Mouse (Mus musculus) heart, adult 2 months (tissue): ENCODE results near the gene AC161166.1. TPM values are rescaled to one million over a fixed set of nuclear protein-coding genes. Genes with fewer than 3 reads are reported as not detected.
A peak's percentile ranks its signal among the peaks of the same experiment; 100 is the strongest.

Experiments used
- DNase-seq, 2 experiments: peaks; one replicate each; pipeline ENCODE4 v3.0.0; 2021
- H3K27ac ChIP-seq: fragments of 200-600 bp; 2 replicates; pipeline ENCODE4 v1.8.1; 2022
- H3K27me3 ChIP-seq: fragments of 200-500 bp; 2 replicates; pipeline ENCODE4 v1.6.1; 2012; ENCODE audit warnings: mild to moderate bottlenecking, low read length, inconsistent platforms, mixed read lengths; ENCODE audit not compliant: control insufficient read depth, insufficient read depth
- H3K36me3 ChIP-seq: fragments of 200-500 bp; 2 replicates; pipeline ENCODE4 v1.6.1; 2012; ENCODE audit warnings: low read length, inconsistent platforms; ENCODE audit not compliant: control insufficient read depth, insufficient read depth
- H3K4me1 ChIP-seq: fragments of 200-500 bp; 2 replicates; pipeline ENCODE4 v1.6.1; 2011; ENCODE audit warnings: low read length; ENCODE audit not compliant: control insufficient read depth, insufficient read depth
- H3K4me3 ChIP-seq: fragments of 200-600 bp; 2 replicates; pipeline ENCODE4 v1.8.1; 2022
- H3K79me2 ChIP-seq: fragments of 200-500 bp; replicated peaks from 2 replicates; pipeline ENCODE4 v1.6.1; 2012; ENCODE audit warnings: mild to moderate bottlenecking, inconsistent platforms, low read length, moderate library complexity, mixed read lengths; ENCODE audit not compliant: control insufficient read depth, insufficient read depth
- H3K9ac ChIP-seq: fragments of 200-500 bp; 2 replicates; pipeline ENCODE4 v1.6.1; 2012; ENCODE audit warnings: low read depth, mild to moderate bottlenecking, control low read depth, inconsistent platforms, low read length, mixed read lengths
- CTCF ChIP-seq: fragments of 200-600 bp; IDR thresholded peaks from 2 replicates; pipeline ENCODE4 v1.8.1; 2022; ENCODE audit warnings: antibody characterized with exemption, mild to moderate bottlenecking, moderate library complexity
- EP300 ChIP-seq: fragments of 200-500 bp; IDR thresholded peaks from 2 replicates; pipeline ENCODE4 v1.6.1; 2011; ENCODE audit warnings: low read depth, low read length, control low read depth; ENCODE audit not compliant: insufficient read depth
- POLR2A ChIP-seq: fragments of 200-500 bp; IDR thresholded peaks from 2 replicates; pipeline ENCODE4 v1.6.1; 2011; ENCODE audit warnings: mild to moderate bottlenecking, low read depth, low read length, control low read depth; ENCODE audit not compliant: insufficient read depth
- WGBS: fragments of 180-500 bp; shearing (Covaris S2); methylation state at CpG from one replicate; pipeline ENCODE4 v1.1.7; 2018; 5-methylcytosine and 5-hydroxymethylcytosine counted together
- intact Hi-C: fragments of 180-260 bp; cut with DNase I; formaldehyde crosslinking; loops from one replicate; pipeline ENCODE4 v1.15.1; 2025
- polyA plus RNA-seq: library from polyadenylated mRNA; depleted of rRNA; stranded (reverse); fragments of >200 nt; gene quantifications from 2 replicates; pipeline ENCODE4 v1.2.3, GENCODE M21; 2012
- total RNA-seq, 2 experiments: library from RNA; stranded (reverse); gene quantifications; 2 replicates each; pipeline ENCODE4 v1.2.3; 2021

The AC161166.1 gene
- total and polyA plus RNA-seq, 3 experiments, result 0.04 TPM; not detected in 2

DNA sequence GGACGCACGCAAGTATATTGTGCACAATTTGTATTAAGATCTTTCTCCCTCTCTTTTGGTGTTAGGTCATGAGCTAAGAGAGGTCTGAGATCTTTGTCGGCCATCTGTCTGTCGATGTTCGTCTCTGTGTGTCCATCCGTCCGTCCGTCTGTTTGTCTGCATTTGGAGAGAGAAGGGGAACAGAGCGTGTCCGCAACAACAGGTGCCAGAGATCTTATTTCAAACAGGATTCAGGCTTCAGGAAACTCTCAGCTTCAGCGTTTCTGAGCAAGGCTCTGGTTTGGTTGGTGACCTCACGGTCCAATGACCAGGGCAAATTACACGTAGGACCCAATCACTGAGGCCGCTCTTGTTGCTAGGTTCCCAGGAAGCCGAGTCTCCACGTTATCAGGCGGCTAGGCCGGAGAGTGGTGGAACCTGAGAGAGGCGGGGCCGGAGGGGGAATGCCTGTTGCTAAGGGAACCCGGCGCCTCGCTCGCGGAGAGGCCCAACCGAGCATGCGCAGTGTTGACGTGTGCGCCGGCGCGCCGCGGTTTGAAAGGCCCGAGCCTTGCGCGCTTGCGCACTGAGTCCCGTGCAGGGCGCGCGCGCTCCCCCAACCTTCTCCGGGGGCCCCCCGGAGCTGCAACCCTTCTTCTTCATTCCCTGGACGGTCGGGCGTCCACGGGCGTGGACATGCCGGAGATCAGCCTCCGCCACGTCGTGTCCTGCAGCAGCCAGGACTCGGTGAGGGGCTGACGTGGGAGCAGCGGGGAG lies 34.6 kb upstream of the AC161166.1 start:
- TF ChIP-seq POLR2A (peak; percentile 60), EP300 (no peak)
- WGBS, result under 1% methylated on average over 57 of the region's 57 CpGs
- no peaks in the 10 kb centered on the region for H3K4me1 ChIP-seq
- peak; percentile 98 to 100 for DNase-seq
- H3K9ac ChIP-seq, result peak overlapping the region; percentile 93
- intact Hi-C loops, result loop anchor here (1.0 to 5.0 kb wide), 2 partner anchors 17 to 230 kb away; partner anchors contain the start of genes Irgq and Zfp94
- peak overlapping the region; percentile 80 for H3K4me3 ChIP-seq
- H3K27ac ChIP-seq, result peak overlapping the region; percentile 84
- no peaks in the 10 kb centered on the region for H3K27me3 ChIP-seq
- H3K36me3 ChIP-seq, result no peaks in the 10 kb centered on the region
- H3K79me2 ChIP-seq, result 0 out of 2 replicates have a peak, but pooled peaks cover 1% of the 10 kb centered on the region

DNA sequence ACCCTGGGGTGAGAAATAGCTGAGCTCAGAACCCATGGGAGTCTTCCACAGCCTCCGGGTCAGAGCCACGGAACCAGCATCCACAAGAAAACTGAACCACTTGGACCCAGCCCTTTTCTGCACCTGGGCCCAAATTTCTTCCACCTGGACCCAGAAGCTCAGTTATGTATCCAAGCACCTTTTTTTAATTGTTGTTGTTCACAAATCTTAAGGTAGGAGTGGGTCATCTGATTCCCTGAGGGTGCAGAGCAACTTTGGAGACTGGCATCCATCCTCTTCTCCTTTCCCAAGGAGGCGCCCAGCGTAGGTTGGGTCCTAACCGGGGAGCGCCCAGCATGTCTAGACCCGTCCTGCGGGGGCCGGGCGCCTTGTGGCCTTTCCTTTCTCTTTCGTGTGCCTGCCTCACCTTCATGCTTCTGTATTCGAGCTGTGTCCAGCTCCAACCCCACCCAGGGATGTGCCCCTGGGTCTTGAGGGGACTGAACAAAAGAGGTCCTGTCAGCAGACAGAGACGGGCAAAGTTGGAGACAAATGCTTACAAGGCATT lies 33.9 kb upstream of the AC161166.1 start, which contains the start of the genes Pinlyp and Xrcc1:
Gene Pinlyp (minus strand): TSS at position 51 of the 547 bp plus-strand sequence.
Gene Xrcc1 (plus strand): TSS at position 222 of the 547 bp plus-strand sequence.
- 0 out of 2 replicates have a peak, but pooled peaks cover 1% of the 10 kb centered on the region for H3K79me2 ChIP-seq
- H3K36me3 ChIP-seq, result no peaks in the 10 kb centered on the region
- 39% methylated on average over 13 of the region's 13 CpGs for WGBS
- no peak for DNase-seq
- H3K27me3 ChIP-seq, result no peaks in the 10 kb centered on the region
- H3K4me1 ChIP-seq, result no peaks in the 10 kb centered on the region
- peak within 1 kb of the TSS; percentile 84 for H3K27ac ChIP-seq
- TF ChIP-seq CTCF, result no peak
- TF ChIP-seq EP300, result no peak
- no peak for TF ChIP-seq POLR2A
- intact Hi-C loops, result loop anchor here (5.0 kb wide), 1 partner anchor 229 kb away; the partner anchor contains the start of gene Zfp94
- H3K4me3 ChIP-seq, result peak within 1 kb of the TSS; percentile 80
- peak within 1 kb of the TSS; percentile 93 for H3K9ac ChIP-seq

DNA sequence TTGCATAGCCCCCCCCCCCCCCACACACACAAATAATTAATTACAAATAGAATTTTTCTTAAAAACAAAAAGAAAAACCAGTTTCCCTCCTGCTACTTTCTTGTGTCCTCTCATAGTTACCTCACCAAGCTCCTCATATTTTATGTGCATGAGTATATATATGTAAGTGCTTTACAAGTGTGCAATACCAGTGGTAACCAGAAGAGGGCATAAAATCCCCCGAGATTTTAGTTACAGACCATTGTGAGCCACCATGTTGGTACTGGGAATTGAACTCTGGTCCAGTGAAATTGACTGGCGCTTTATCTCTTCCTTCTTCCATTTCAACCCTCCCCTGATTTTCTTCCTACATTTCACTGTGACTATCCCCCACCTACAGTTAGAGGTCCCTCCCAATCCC lies 32.3 kb upstream of the AC161166.1 start:
- no peaks in the 10 kb centered on the region for H3K27me3 ChIP-seq
- H3K79me2 ChIP-seq, result 0 out of 2 replicates have a peak, but pooled peaks cover 1% of the 10 kb centered on the region
- no peak overlapping the region for H3K4me3 ChIP-seq
- H3K36me3 ChIP-seq, result no peaks in the 10 kb centered on the region
- WGBS, result 85% methylated on average over 2 of the region's 2 CpGs
- H3K4me1 ChIP-seq, result no peaks in the 10 kb centered on the region
- intact Hi-C loops, result no loop called here
- DNase-seq, result no peak
- TF ChIP-seq EP300 (no peak), CTCF (peak; percentile 43), POLR2A (no peak)
- H3K27ac ChIP-seq, result no peak overlapping the region
- no peak overlapping the region for H3K9ac ChIP-seq

DNA sequence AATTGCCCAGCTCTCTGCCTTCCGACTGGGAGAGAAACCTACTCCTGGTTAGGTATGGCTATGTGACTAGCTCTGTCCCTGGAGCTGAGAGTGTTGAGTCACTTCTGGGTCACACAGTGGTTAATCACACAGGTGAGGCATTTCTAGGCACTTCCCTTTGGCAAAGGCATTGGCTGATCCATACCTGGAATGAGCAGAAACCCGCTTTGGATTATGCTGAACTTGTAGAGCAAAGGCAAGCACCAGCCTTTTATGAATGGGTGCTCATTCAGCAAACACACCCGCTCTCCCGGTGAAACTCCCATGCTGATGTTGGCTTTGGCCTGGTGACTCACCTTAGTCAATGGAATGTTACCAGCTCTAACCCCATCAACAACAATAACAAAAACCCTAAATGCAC lies 27.4 kb upstream of the AC161166.1 start:
- H3K36me3 ChIP-seq, result no peaks in the 10 kb centered on the region
- DNase-seq, result no peak
- H3K79me2 ChIP-seq, result no peaks in the 10 kb centered on the region
- H3K27me3 ChIP-seq, result no peaks in the 10 kb centered on the region
- no peak overlapping the region for H3K9ac ChIP-seq
- TF ChIP-seq CTCF (no peak), EP300 (no peak), POLR2A (no peak)
- H3K27ac ChIP-seq, result no peak overlapping the region
- 89% methylated on average over 4 of the region's 4 CpGs for WGBS
- H3K4me1 ChIP-seq, result no peaks in the 10 kb centered on the region
- intact Hi-C loops, result loop anchor here (10.0 kb wide), 1 partner anchor 435 kb away; the partner anchor contains the start of gene Rabac1
- no peak overlapping the region for H3K4me3 ChIP-seq

DNA sequence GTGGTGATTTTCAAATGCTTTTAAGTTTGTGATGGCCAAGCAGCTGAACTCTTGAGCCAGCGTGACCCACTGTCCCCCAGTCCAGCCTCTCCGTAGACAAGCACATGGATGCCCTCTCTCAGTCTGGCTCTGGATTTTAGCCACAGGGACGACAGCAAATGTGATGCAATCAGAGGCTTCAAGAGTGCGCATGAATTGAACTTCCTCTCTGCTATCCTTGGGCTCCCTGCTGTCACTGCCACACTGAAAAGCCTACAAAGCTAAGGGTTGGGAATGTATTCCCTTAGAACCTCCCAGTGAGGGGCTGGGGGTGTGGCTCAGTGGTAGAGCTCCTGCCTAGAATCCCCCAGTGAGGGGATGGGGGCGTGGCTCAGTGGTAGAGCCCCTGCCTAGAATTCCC lies 26.4 kb upstream of the AC161166.1 start:
- intact Hi-C loops, result loop anchor here (10.0 kb wide), 1 partner anchor 436 kb away; the partner anchor contains the start of gene Rabac1
- no peaks in the 10 kb centered on the region for H3K27me3 ChIP-seq
- no peaks in the 10 kb centered on the region for H3K4me1 ChIP-seq
- H3K79me2 ChIP-seq, result peaks cover 2% of the 10 kb centered on the region; the same call in 1 of the 2 replicates
- DNase-seq, result no peak
- whole genome bisulfite sequencing, result 70% methylated on average over 5 of the region's 5 CpGs
- H3K36me3 ChIP-seq, result no peaks in the 10 kb centered on the region
- H3K4me3 ChIP-seq, result no peak overlapping the region
- TF ChIP-seq POLR2A (no peak), EP300 (no peak), CTCF (no peak)
- no peak overlapping the region for H3K27ac ChIP-seq
- H3K9ac ChIP-seq, result no peak overlapping the region
